Mouse (Mus musculus) lung, postnatal 0 days (tissue): ENCODE results near the gene Vmn1r217.

Experiments
- CTCF ChIP-seq: IDR thresholded peaks from 2 replicates; pipeline ENCODE4 v1.5.1; 2016; ENCODE audit warnings: antibody characterized with exemption, mild to moderate bottlenecking
- EP300 ChIP-seq: IDR thresholded peaks from 2 replicates; pipeline ENCODE4 v1.6.1; 2016; ENCODE audit warnings: antibody characterized with exemption, mild to moderate bottlenecking, control low read depth

- TF ChIP-seq CTCF, result no peak
- no peak for TF ChIP-seq EP300
Observed at GRCm38 (mm10) chr13:23057778-23058177, 60.2 kb downstream of the Vmn1r217 start.
